Mouse (Mus musculus) midbrain, embryonic 14.5 days (tissue): ENCODE data around the gene Mtus2. TPM values are rescaled to one million over a fixed set of nuclear protein-coding genes. Genes with fewer than 3 reads are reported as not detected.
A peak's percentile ranks its signal among the peaks of the same experiment; 100 is the strongest.

ENCODE experiments used
- ATAC-seq: fragments of 200-750 bp; cut with Nextera tagmentation; 2 replicates; pipeline ENCODE4 v1.8.0; 2017; ENCODE audit warnings: moderate number of reproducible peaks, moderate library complexity; ENCODE audit not compliant: low FRiP score, low TSS enrichment
- DNase-seq: peaks from one replicate; pipeline ENCODE4 v3.0.0-alpha.2; 2015
- H3K27ac ChIP-seq: fragments of 300-500 bp; sonication (generic); replicated peaks from 2 replicates; pipeline ENCODE4 v1.5.1; 2014; ENCODE audit warnings: mild to moderate bottlenecking, low read depth, low read length, moderate library complexity
- H3K27me3 ChIP-seq: fragments of 300-500 bp; sonication (generic); 2 replicates; pipeline ENCODE4 v1.6.1; 2014; ENCODE audit warnings: low read length, control low read depth, mixed read lengths; ENCODE audit not compliant: control insufficient read depth, insufficient read depth
- H3K36me3 ChIP-seq: fragments of 300-500 bp; sonication (generic); 2 replicates; pipeline ENCODE4 v1.6.1; 2014; ENCODE audit warnings: low read length, control low read depth; ENCODE audit not compliant: control insufficient read depth, insufficient read depth
- H3K4me1 ChIP-seq: fragments of 300-500 bp; sonication (generic); 2 replicates; pipeline ENCODE4 v1.6.1; 2014; ENCODE audit warnings: mild to moderate bottlenecking, antibody characterized with exemption, low read length, control low read depth; ENCODE audit not compliant: control insufficient read depth, insufficient read depth
- H3K4me2 ChIP-seq: fragments of 300-500 bp; sonication (generic); 2 replicates; pipeline ENCODE4 v1.6.1; 2014; ENCODE audit warnings: mild to moderate bottlenecking, low read length, moderate library complexity
- H3K4me3 ChIP-seq: fragments of 300-500 bp; sonication (generic); replicated peaks from 2 replicates; pipeline ENCODE4 v1.5.1; 2014; ENCODE audit warnings: low read depth, low read length
- H3K9ac ChIP-seq: fragments of 300-500 bp; sonication (generic); replicated peaks from 2 replicates; pipeline ENCODE4 v1.6.1; 2014; ENCODE audit warnings: mild to moderate bottlenecking, low read length, moderate library complexity
- H3K9me3 ChIP-seq: fragments of 300-500 bp; sonication (generic); 2 replicates; pipeline ENCODE4 v1.6.1; 2016; ENCODE audit warnings: low read length, control low read depth, mixed read lengths; ENCODE audit not compliant: control insufficient read depth
- WGBS: fragments of 180-500 bp; shearing (Covaris S2); extraction: QIAGEN DNeasy Blood & Tissue Kit; methylation state at CpG from one replicate; pipeline ENCODE4 v1.1.7; 2014; 5-methylcytosine and 5-hydroxymethylcytosine counted together
- polyA plus RNA-seq: library from polyadenylated mRNA; unstranded; fragments of >200 nt; fragmentation: Nextera tagmentation; extraction: Ambion mirVana; gene quantifications from 2 replicates; pipeline ENCODE4 v1.2.1, GENCODE M21; 2014

Mtus2 gene
- polyA plus RNA-seq, 1 experiment from 2014 or later = 46.8 TPM

GRCm38 (mm10) chr5:148131458-148132131, 174.5 kb downstream of the Mtus2 start:
- H3K4me1 ChIP-seq = 0 out of 2 replicates have a peak, but pooled peaks cover 13% of the 10 kb centered on the region
- WGBS = 59% methylated on average over 10 of the region's 10 CpGs
- H3K9me3 ChIP-seq = no peaks in the 10 kb centered on the region
- H3K4me2 ChIP-seq = no peak overlapping the region
- H3K27me3 ChIP-seq = no peaks in the 10 kb centered on the region
- ATAC-seq (no peak), DNase-seq (no peak)
- no peak overlapping the region for H3K4me3 ChIP-seq
- H3K27ac ChIP-seq = 0 out of 2 replicates have a peak overlapping the region, but pooled peaks have one; percentile 32
- H3K36me3 ChIP-seq = no peaks in the 10 kb centered on the region
- no peak overlapping the region for H3K9ac ChIP-seq

- no peak overlapping the region for H3K4me3 ChIP-seq
- 55% methylated on average over 9 of the region's 9 CpGs for WGBS
- no peaks in the 10 kb centered on the region for H3K27me3 ChIP-seq
- H3K9me3 ChIP-seq = no peaks in the 10 kb centered on the region
- no peak for ATAC-seq
- H3K4me1 ChIP-seq = 0 out of 2 replicates have a peak, but pooled peaks cover 13% of the 10 kb centered on the region
- H3K9ac ChIP-seq = no peak overlapping the region
- DNase-seq = peak; percentile 20
- H3K27ac ChIP-seq = peak overlapping the region; percentile 49
- no peaks in the 10 kb centered on the region for H3K36me3 ChIP-seq
- no peak overlapping the region for H3K4me2 ChIP-seq
Measured at GRCm38 (mm10) chr5:148133448-148134060, 176.4 kb downstream of the Mtus2 start.

- Histone ChIP-seq H3K27ac (no peak overlapping the region), H3K4me3 (no peak overlapping the region), H3K4me2 (no peak overlapping the region), H3K36me3 (no peaks in the 10 kb centered on the region), H3K9ac (no peak overlapping the region), H3K9me3 (no peaks in the 10 kb centered on the region), H3K27me3 (no peaks in the 10 kb centered on the region), H3K4me1 (peaks cover 21% of the 10 kb centered on the region)
- WGBS = 96% methylated on average over 3 of the region's 3 CpGs
- ATAC-seq = no peak
- DNase-seq = no peak
Measured at GRCm38 (mm10) chr5:148141662-148142061, 184.5 kb downstream of the Mtus2 start.

- H3K4me1 ChIP-seq = peaks cover 30% of the 10 kb centered on the region
- no peaks in the 10 kb centered on the region for H3K36me3 ChIP-seq
- DNase-seq (peak; percentile 55), ATAC-seq (no peak; the same call in 1 of the 2 replicates)
- WGBS = 59% methylated on average over 12 of the region's 12 CpGs
- no peaks in the 10 kb centered on the region for H3K9me3 ChIP-seq
- H3K4me3 ChIP-seq = no peak overlapping the region
- peak overlapping the region; percentile 75 for H3K27ac ChIP-seq
- 0 out of 2 replicates have a peak overlapping the region, but pooled peaks have one; percentile 9 for H3K9ac ChIP-seq
- H3K27me3 ChIP-seq = no peaks in the 10 kb centered on the region
- H3K4me2 ChIP-seq = no peak overlapping the region
Measured at GRCm38 (mm10) chr5:148146200-148146823, 189.2 kb downstream of the Mtus2 start.

GRCm38 (mm10) chr5:148151894-148152599, 194.9 kb downstream of the Mtus2 start:
- Histone ChIP-seq H3K4me3 (no peak overlapping the region), H3K9me3 (no peaks in the 10 kb centered on the region), H3K27ac (peak overlapping the region; percentile 83), H3K9ac (no peak overlapping the region; the same call in 1 of the 2 replicates), H3K4me1 (peaks cover 32% of the 10 kb centered on the region), H3K27me3 (no peaks in the 10 kb centered on the region), H3K4me2 (peak overlapping the region; percentile 43), H3K36me3 (no peaks in the 10 kb centered on the region)
- DNase-seq (no peak), ATAC-seq (peak; percentile 59)
- WGBS = 25% methylated on average over 14 of the region's 14 CpGs

GRCm38 (mm10) chr5:148152600-148153402, 195.7 kb downstream of the Mtus2 start:
- H3K9ac ChIP-seq = peak overlapping the region; percentile 34
- peaks cover 28% of the 10 kb centered on the region for H3K4me1 ChIP-seq
- H3K4me2 ChIP-seq = peak overlapping the region; percentile 43
- ATAC-seq (peak; percentile 79), DNase-seq (peak; percentile 83)
- H3K4me3 ChIP-seq = 0 out of 2 replicates have a peak overlapping the region, but pooled peaks have one; percentile 3
- 20% methylated on average over 13 of the region's 13 CpGs for WGBS
- no peaks in the 10 kb centered on the region for H3K36me3 ChIP-seq
- peak overlapping the region; percentile 83 for H3K27ac ChIP-seq
- H3K27me3 ChIP-seq = no peaks in the 10 kb centered on the region
- no peaks in the 10 kb centered on the region for H3K9me3 ChIP-seq

- Histone ChIP-seq H3K36me3 (no peaks in the 10 kb centered on the region), H3K9me3 (no peaks in the 10 kb centered on the region), H3K4me3 (0 out of 2 replicates have a peak overlapping the region, but pooled peaks have one; percentile 3), H3K9ac (peak overlapping the region; percentile 34), H3K27me3 (no peaks in the 10 kb centered on the region), H3K27ac (peak overlapping the region; percentile 83), H3K4me1 (peaks cover 28% of the 10 kb centered on the region), H3K4me2 (peak overlapping the region; percentile 43)
- ATAC-seq (peak; percentile 49; the same call in 1 of the 2 replicates), DNase-seq (peak; percentile 67)
- 9% methylated on average over 9 of the region's 9 CpGs for WGBS
Measured at GRCm38 (mm10) chr5:148153403-148153713, 196.2 kb downstream of the Mtus2 start.

- H3K4me3 ChIP-seq = no peak overlapping the region
- H3K27me3 ChIP-seq = no peaks in the 10 kb centered on the region
- H3K9ac ChIP-seq = no peak overlapping the region
- no peak overlapping the region for H3K4me2 ChIP-seq
- H3K4me1 ChIP-seq = peaks cover 34% of the 10 kb centered on the region
- H3K27ac ChIP-seq = no peak overlapping the region
- H3K36me3 ChIP-seq = no peaks in the 10 kb centered on the region
- 95% methylated on average over 3 of the region's 3 CpGs for WGBS
- no peak for DNase-seq
- ATAC-seq = no peak
- H3K9me3 ChIP-seq = no peaks in the 10 kb centered on the region
Measured at GRCm38 (mm10) chr5:148154727-148155126, 197.6 kb downstream of the Mtus2 start.
